Mouse (Mus musculus): ENCODE results near the gene Pdgfra. TPM values are rescaled to one million over a fixed set of nuclear protein-coding genes. Genes with fewer than 3 reads are reported as not detected.

Gene Pdgfra
- polyA plus RNA-seq, 1 experiment from 2014 or later = 20.8 TPM

DNA sequence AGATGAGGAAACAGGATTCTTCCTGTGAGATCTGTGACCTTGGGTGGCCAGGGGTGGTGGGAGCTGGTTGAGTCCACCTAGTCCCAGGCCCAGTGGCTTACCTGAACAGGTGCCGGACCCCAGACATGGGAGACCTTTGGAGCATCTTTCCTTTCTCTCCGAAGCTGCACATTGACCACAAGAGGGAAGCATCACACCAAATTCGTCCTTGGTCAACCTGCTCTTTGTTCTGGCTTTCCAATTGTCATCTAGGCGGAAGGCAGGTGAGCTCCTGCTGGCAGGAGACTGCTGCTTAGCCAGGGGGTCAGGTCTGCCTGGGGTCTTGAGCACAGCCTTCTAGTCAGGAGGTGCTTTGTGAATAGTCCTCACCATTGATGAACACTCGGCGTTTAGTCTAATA lies 62.4 kb downstream of the Pdgfra start:
- H3K9ac ChIP-seq (ENCODE audit: low read depth, low read length) = no peak overlapping the region
- H3K4me1 ChIP-seq (ENCODE audit: control insufficient read depth, insufficient read depth, low read depth, low read length) = no peaks in the 10 kb centered on the region
- H3K4me2 ChIP-seq (ENCODE audit: low read length) = no peak overlapping the region
- H3K27ac ChIP-seq (ENCODE audit: low read depth, low read length) = no peak overlapping the region
- ATAC-seq = peak; percentile 71
- H3K27me3 ChIP-seq (replicated peaks; ENCODE audit: control insufficient read depth, insufficient read depth, low read length) = no peaks in the 10 kb centered on the region
- H3K9me3 ChIP-seq (ENCODE audit: control insufficient read depth, low read length) = no peaks in the 10 kb centered on the region
- no peaks in the 10 kb centered on the region for H3K36me3 ChIP-seq (ENCODE audit: control insufficient read depth, insufficient read depth, low read length)
- 52% methylated on average over 6 of the region's 6 CpGs for WGBS
- no peak overlapping the region for H3K4me3 ChIP-seq (ENCODE audit: low read length)

DNA sequence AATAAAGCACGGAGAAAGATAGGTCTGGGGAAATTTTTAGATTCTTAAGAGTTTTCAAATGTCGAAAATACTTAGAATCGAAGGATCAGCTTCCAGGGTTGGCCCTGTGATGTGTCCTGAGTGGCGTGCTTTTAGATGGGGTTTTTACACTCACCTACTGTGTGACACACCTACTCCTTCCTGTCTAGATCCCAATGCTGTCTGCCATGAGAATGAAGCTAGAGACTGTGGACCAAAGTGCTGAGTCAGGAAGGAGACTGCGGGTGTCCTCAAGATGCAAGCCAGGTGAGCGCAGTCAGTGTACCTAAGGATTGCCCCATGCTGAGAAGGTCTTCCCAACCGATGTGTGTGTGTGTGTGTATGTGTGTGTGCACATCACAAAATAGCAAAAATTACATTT lies 62.8 kb downstream of the Pdgfra start:
- no peak overlapping the region for H3K9ac ChIP-seq (ENCODE audit: low read depth, low read length)
- H3K4me2 ChIP-seq (ENCODE audit: low read length) = no peak overlapping the region
- no peak overlapping the region for H3K27ac ChIP-seq (ENCODE audit: low read depth, low read length)
- H3K27me3 ChIP-seq (replicated peaks; ENCODE audit: control insufficient read depth, insufficient read depth, low read length) = no peaks in the 10 kb centered on the region
- WGBS = 84% methylated on average over 7 of the region's 7 CpGs
- no peak overlapping the region for H3K4me3 ChIP-seq (ENCODE audit: low read length)
- no peaks in the 10 kb centered on the region for H3K4me1 ChIP-seq (ENCODE audit: control insufficient read depth, insufficient read depth, low read depth, low read length)
- ATAC-seq = peak; percentile 34; the same call in 1 of the 2 replicates
- no peaks in the 10 kb centered on the region for H3K9me3 ChIP-seq (ENCODE audit: control insufficient read depth, low read length)
- no peaks in the 10 kb centered on the region for H3K36me3 ChIP-seq (ENCODE audit: control insufficient read depth, insufficient read depth, low read length)

DNA sequence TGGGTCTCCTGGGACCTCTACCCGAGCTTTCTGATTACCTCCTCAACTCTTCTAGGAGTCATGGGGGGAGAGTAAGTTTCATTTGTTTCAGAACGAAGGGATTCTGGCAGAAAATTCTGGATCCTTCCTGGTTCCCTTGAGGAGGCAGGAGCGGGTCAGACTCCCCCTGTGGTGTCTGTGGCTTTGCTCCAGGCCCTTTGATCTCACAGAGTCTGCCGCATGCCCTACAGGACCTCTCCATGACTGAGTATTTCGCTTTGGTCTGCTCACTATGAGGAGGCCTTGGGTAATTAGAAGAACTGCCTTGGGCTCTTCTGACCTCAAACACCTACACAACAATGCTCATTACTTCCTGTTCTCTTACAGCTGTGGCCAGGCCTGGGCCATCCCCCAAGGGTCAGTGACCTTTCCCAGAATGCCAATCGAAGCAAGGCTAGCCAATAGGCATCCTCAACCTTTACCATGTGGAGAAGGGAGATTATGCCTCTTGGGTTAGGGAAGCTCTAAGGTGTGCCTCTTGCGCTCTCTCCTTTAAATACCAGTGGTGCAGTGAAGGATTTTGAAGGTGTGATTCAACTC lies 63.7 kb downstream of the Pdgfra start:
- Histone ChIP-seq H3K9me3 (ENCODE audit: control insufficient read depth, low read length) (no peaks in the 10 kb centered on the region), H3K27ac (ENCODE audit: low read depth, low read length) (no peak overlapping the region), H3K4me3 (ENCODE audit: low read length) (no peak overlapping the region), H3K4me2 (ENCODE audit: low read length) (no peak overlapping the region), H3K36me3 (ENCODE audit: control insufficient read depth, insufficient read depth, low read length) (no peaks in the 10 kb centered on the region), H3K4me1 (ENCODE audit: control insufficient read depth, insufficient read depth, low read depth, low read length) (no peaks in the 10 kb centered on the region), H3K27me3 (replicated peaks; ENCODE audit: control insufficient read depth, insufficient read depth, low read length) (no peaks in the 10 kb centered on the region), H3K9ac (ENCODE audit: low read depth, low read length) (no peak overlapping the region)
- ATAC-seq = no peak; the same call in 1 of the 2 replicates
- WGBS = 58% methylated on average over 7 of the region's 7 CpGs

DNA sequence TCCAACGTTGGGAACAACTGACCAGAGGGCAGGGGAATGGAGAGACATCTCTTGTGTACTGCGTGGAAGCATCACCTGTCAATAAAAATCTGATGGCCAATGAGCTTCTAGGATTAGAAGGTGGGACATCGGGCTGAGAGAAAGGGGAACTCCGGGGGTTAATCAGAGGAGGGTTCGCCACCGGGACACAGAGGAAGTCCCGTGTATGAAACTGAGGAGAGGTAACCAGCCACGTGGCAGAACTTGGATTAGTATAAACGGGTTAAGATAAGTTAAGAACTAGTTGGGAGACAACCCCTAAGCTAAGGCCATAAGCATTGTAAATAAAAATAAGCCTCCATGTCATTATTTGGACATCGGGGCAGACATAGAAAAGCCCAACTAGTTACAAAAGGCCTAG lies 69.5 kb downstream of the Pdgfra start:
- WGBS = 85% methylated on average over 10 of the region's 10 CpGs
- Histone ChIP-seq H3K36me3 (ENCODE audit: control insufficient read depth, insufficient read depth, low read length) (no peaks in the 10 kb centered on the region), H3K4me1 (ENCODE audit: control insufficient read depth, insufficient read depth, low read depth, low read length) (peaks cover 3% of the 10 kb centered on the region; the same call in 1 of the 2 replicates), H3K4me2 (ENCODE audit: low read length) (no peak overlapping the region), H3K9me3 (ENCODE audit: control insufficient read depth, low read length) (no peaks in the 10 kb centered on the region), H3K9ac (ENCODE audit: low read depth, low read length) (no peak overlapping the region), H3K27ac (ENCODE audit: low read depth, low read length) (no peak overlapping the region), H3K27me3 (replicated peaks; ENCODE audit: control insufficient read depth, insufficient read depth, low read length) (no peaks in the 10 kb centered on the region), H3K4me3 (ENCODE audit: low read length) (no peak overlapping the region)
- no peak for ATAC-seq

DNA sequence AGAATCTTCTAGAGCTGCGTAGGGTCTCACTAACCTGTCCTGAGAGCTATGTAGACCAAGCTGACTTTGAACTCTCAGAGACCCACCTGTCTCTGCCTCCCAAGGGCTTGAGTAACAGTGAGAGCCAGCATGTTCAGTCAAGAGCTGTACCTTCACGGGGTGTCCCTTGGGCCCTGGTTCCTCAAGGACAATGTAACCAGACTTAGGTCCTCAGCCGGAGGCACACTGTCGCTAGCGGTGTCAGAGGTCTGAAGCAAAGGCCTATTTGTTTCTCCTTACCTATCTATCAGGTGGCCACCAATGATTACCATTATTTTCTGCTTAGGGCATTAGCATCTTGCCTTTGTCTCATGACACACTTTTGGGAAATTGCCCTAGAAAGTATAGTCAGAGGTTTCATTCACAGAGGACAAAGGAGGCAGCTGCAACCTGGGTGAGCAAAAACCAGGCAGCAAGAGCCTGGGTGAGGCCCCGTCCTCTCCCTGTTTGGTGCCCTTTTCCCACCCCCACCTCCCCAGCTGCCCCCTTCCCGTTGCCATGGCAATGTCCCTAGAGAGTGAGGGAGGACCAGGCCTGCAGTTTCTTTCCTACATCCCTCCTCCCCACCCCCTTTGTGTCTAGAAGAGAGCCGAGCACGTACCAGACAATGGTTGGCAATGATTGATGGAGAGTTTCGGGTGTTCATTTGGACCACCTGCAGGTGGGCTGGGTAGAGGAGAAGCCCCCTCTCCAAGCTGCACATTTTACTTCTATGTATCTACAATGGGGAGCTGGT lies 70.6 kb downstream of the Pdgfra start:
- no peak overlapping the region for H3K4me3 ChIP-seq (ENCODE audit: low read length)
- 35% methylated on average over 10 of the region's 10 CpGs for WGBS
- peak; percentile 69 for ATAC-seq

DNA sequence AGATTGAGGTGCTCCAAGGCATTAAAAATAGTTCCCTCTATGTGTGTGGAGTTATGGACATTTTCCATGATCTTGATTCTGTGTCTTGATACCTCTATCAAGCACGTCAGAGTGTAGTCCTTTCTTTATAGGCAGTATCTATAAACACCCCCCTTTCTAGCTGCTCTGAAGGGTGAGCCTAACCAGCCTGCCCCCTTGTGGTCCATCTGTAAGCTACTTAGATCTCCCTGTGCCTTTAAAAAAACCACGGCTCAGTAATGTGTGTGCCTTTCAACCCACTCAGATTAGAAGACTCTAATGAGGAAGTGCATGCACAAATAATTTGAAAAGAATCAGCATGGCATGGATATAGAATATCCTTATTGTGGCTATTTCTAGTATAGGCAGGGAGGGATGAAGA lies 86.3 kb downstream of the Pdgfra start:
- no peaks in the 10 kb centered on the region for H3K36me3 ChIP-seq (ENCODE audit: control insufficient read depth, insufficient read depth, low read length)
- no peak overlapping the region for H3K9ac ChIP-seq (ENCODE audit: low read depth, low read length)
- no peaks in the 10 kb centered on the region for H3K9me3 ChIP-seq (ENCODE audit: control insufficient read depth, low read length)
- WGBS = 41% methylated on average over 2 of the region's 2 CpGs
- no peaks in the 10 kb centered on the region for H3K27me3 ChIP-seq (replicated peaks; ENCODE audit: control insufficient read depth, insufficient read depth, low read length)
- H3K4me1 ChIP-seq (ENCODE audit: control insufficient read depth, insufficient read depth, low read depth, low read length) = no peaks in the 10 kb centered on the region
- no peak overlapping the region for H3K27ac ChIP-seq (ENCODE audit: low read depth, low read length)
- peak; percentile 17; the same call in 1 of the 2 replicates for ATAC-seq
- H3K4me3 ChIP-seq (ENCODE audit: low read length) = no peak overlapping the region
- no peak overlapping the region for H3K4me2 ChIP-seq (ENCODE audit: low read length)

More for the DNA sequence above, 70.6 kb downstream of the Pdgfra start:
- Histone ChIP-seq H3K27ac (ENCODE audit: low read depth, low read length) (no peak overlapping the region), H3K4me1 (ENCODE audit: control insufficient read depth, insufficient read depth, low read depth, low read length) (peaks cover 3% of the 10 kb centered on the region; the same call in 1 of the 2 replicates), H3K9me3 (ENCODE audit: control insufficient read depth, low read length) (no peaks in the 10 kb centered on the region), H3K27me3 (replicated peaks; ENCODE audit: control insufficient read depth, insufficient read depth, low read length) (no peaks in the 10 kb centered on the region), H3K36me3 (ENCODE audit: control insufficient read depth, insufficient read depth, low read length) (no peaks in the 10 kb centered on the region), H3K9ac (ENCODE audit: low read depth, low read length) (no peak overlapping the region), H3K4me2 (ENCODE audit: low read length) (no peak overlapping the region)

DNA sequence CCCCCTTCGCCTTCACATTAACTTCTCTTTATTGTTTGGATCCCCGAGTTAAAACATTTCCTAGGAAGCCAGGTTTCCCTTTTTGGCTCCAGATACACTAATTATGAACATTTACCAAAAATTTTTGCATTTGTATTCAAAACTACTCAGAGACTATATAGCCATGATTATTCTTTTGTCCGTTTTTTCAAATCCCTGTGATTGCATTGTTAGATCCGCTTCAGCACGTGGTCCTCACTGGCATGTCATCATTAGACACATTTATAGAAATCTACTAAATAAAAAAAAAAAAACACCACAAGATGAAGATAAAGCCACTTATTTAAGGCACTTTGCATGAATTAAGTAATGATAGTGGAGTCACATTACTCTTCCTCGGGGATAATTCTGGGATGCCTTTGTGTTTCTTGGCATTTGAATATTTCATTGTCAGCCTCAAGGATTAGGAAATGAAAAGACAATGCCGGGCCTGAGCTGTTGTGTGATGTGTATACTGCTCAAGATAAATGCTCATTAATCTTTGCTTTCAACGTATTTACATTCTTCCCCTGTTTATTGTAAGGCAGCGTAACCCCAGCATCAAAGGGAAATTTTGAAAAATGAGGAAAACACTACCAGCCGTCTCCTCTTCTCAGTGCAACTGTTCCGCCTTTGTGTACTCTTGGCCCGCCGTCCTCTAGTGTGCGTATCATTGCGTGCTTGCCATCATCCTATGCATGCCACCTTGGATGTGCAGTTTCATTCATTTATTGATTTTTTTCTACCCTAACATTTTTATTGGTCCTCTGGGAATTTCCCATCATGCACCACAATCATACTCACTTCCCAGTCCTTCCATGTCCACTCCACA lies 87.1 kb downstream of the Pdgfra start:
- Histone ChIP-seq H3K4me1 (ENCODE audit: control insufficient read depth, insufficient read depth, low read depth, low read length) (no peaks in the 10 kb centered on the region), H3K36me3 (ENCODE audit: control insufficient read depth, insufficient read depth, low read length) (no peaks in the 10 kb centered on the region), H3K27me3 (replicated peaks; ENCODE audit: control insufficient read depth, insufficient read depth, low read length) (no peaks in the 10 kb centered on the region), H3K9ac (ENCODE audit: low read depth, low read length) (no peak overlapping the region), H3K4me3 (ENCODE audit: low read length) (no peak overlapping the region), H3K9me3 (ENCODE audit: control insufficient read depth, low read length) (no peaks in the 10 kb centered on the region), H3K27ac (ENCODE audit: low read depth, low read length) (no peak overlapping the region), H3K4me2 (ENCODE audit: low read length) (no peak overlapping the region)
- ATAC-seq = no peak
- 65% methylated on average over 15 of the region's 15 CpGs for WGBS

DNA sequence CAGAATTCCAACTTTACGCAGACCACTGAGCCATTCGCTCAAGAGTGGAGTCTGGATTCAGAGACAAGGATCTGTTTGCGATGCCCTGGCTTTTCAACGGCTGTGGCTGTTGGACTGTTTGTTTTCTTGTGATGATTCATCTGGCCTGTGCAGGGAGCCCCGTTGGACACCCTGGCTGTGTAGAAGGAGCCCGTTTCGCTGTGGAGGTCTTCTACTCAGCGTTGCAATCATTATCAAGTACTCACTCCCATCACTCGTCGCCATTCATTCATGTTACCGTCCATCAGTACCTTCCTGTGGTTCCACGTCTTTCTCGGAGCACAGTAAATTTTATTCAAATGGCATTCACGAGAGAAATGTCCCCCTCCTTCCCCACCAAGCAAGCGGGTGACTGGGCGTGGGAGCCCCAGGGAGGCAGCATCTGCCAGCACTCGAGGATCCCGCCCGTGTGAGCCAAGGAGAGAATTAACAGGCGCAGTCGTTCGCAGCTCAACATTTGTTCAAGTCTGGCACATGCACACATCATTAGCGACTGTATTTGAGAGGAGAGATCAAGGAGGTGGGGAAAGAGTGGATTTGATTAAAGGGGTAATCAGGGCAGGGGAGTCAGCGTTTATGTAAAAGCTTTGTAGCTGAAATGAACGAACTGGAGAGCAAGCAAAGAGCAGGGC lies 95.1 kb downstream of the Pdgfra start:
- WGBS = 47% methylated on average over 25 of the region's 25 CpGs
- Histone ChIP-seq H3K9ac (ENCODE audit: low read depth, low read length) (no peak overlapping the region), H3K4me3 (ENCODE audit: low read length) (no peak overlapping the region), H3K4me2 (ENCODE audit: low read length) (peak overlapping the region; percentile 44), H3K9me3 (ENCODE audit: control insufficient read depth, low read length) (no peaks in the 10 kb centered on the region), H3K27me3 (replicated peaks; ENCODE audit: control insufficient read depth, insufficient read depth, low read length) (no peaks in the 10 kb centered on the region), H3K4me1 (ENCODE audit: control insufficient read depth, insufficient read depth, low read depth, low read length) (no peaks in the 10 kb centered on the region), H3K36me3 (ENCODE audit: control insufficient read depth, insufficient read depth, low read length) (no peaks in the 10 kb centered on the region), H3K27ac (ENCODE audit: low read depth, low read length) (no peak overlapping the region)
- ATAC-seq = peak; percentile 69
